Mouse (Mus musculus): ENCODE data around the gene Kcnd3.
A peak's percentile ranks its signal among the peaks of the same experiment; 100 is the strongest.

The Kcnd3 gene

DNA sequence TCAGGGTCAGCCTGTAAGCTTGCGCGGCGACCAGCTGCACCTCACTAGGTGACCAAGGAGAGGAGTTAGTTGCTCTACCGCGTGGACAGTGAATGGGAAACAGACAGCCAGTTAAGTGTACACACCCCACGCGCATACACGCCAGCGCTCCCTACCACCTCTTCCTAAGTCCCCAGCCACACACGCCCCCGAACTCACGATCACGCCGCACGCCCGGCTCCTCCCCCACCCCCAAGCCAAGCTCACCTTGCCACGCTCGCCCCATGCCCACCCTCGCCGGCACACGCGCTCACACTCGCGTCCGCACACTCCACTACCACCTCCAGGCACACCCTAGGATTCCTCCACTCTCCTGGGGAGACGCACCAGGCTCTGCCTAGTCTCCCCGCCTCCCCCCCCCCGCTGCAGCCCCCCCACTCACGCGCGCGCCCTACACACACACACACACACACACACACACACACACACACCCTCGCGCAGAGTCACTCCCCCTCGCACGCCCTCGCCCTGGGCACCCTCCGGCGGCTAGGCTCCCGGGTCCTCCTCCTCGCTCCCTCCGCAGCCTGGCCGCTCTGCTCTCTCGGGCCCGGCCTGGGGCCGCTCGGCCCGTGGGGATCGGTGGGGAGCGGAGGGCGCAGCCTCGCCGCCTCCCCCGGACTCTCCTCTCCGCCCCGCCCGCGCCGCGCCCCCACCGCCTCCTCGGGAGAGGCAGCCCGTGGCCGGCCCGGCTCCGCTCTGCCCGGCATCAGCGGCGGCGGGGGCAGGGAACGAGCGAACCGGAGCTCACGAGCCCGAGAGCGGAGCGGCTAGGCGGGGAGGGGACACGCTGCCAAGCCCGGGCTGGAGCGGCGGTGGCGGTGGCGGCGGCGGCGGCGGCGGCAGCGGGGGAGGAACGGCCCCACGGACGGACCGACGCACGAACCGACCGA lies at the start of gene Kcnd3:
Kcnd3 (plus strand) TSS at position 704 of the 929 bp plus-strand sequence.
- peak in 1 of 2 experiments; percentile 35 for DNase-seq (ENCODE audit: low spot score in 2 of 2)

DNA sequence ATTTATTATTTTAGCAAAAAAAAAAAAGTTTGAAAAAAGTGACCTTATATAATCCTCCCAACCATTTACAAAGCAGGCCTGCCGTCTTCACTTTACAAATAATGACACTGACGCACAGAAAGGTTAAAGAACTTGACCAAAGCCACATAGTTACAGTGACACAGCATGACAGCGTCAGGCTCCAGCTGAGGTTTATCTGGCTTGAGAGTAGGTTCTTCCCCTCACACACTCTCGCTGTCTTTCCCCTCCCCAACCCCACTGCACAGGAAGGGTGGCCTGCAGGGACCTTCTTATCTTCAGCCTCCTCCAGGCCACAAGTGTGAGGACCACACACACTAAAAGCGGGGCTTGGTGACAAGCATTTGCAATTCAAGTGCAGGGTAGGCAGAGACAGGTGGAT lies 49.5 kb upstream of the Kcnd3 start:
- DNase-seq (ENCODE audit: low spot score in 2 of 2), result no peak

DNA sequence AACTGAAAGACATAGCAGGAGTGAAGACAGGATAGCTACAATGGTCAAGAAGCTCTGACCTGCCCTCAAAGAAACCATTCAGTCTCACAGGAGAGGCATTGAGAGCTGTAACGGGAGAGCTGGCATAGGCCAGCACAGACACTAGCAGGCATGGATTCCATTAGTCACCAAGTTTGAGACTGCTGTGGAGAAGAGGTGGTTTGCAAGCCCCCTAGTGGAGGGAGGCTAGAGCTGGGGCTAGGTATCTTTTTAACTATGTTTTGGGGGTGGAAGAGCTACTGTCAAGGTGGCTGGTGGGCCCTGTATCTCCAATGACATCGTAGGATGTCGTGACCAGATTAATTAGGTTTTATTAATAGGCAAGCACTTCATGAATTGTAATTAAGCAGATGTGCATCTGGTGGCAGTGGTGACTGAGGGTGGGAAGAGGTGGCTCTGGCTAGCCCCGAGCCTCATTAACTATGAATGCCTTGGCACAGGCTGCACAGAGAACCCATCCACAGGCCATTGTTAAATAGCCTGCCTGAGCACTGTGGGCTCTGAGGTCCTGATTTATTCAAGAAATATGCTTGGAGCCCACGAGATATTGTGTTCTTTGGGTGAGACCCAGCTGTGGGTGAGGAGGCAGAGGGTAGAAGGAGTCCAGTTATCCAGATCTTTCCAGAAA lies 48.6 kb upstream of the Kcnd3 start:
- DNase-seq (ENCODE audit: low spot score in 2 of 2), result no peak

DNA sequence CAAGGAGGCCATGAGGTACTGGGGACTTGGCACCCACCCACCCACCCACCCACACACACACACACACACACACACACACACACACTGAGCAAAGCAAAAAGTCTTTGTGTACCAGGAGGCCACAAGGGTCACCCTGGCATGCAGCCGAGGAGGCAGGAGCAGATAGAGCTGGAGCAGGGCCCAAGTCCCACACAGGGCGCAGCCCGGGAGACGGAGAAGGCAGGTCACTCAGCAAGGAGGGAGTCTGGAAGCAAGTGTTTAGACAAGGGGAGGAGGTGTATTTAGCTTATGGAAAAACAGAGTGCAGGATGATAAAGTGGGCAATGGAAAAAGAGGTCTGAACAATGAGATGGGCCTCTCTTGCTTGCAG lies 48.1 kb upstream of the Kcnd3 start:
- DNase-seq (ENCODE audit: low spot score in 2 of 2), result no peak

DNA sequence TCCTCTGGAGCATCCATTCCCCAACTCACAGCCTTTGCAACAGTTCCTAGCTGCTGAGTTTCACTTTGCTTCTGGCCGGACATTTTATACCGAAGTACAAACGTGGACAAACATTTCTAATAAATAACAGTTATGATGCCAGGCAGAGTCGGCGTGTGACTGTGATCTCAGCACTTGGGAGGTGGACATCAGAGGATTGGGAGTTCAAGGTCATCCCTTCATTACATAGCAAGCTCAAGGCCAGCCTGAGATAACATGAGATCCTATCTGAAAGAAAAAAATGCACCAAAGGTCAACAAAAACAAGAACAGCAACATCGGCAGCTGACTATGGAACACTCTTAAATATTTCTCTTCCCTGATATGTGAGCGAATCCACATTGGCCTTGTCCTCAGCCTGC lies 46.6 kb upstream of the Kcnd3 start:
- DNase-seq (ENCODE audit: low spot score in 2 of 2), result no peak

DNA sequence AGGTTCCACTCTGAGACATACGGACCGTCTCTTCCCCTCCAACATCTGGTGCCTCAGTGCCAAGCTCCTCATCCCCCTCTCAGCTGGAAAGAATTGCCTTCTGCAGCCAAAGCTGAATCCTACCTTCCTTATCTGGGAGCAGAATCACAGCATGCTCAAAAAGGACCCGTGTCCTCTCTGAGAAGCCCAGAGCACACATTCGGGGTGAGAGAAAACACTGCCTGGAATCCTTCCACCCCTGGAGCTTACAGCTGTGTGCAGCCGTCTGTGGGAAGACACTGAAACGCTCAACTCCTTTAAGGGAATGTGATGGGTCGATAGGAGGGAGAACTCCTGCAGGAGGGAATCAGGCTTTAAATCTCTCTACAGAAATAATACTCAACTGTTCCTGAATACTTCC lies 46.1 kb upstream of the Kcnd3 start:
- no peak for DNase-seq (ENCODE audit: low spot score in 2 of 2)

DNA sequence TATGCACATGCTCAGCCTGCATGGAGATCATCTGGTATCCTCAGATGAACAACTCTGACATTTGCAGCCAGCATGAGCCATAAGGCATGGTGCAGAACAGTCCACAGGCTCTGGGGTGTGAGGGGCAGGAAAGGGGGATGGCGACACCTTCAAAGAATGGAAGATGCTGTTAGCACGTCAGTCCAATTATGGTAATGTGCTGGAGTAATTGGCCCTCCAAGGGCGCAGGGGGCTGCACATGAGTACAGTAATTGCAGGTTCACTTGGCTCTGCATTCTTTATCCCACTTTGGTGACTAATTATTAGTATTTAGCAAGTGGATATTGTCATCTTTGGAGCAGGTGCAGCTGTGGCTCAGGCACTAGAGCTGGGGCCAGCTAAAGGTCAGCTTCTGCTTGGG lies 43.9 kb upstream of the Kcnd3 start:
- DNase-seq (ENCODE audit: low spot score in 2 of 2), result peak in 1 of 2 experiments; percentile 48

DNA sequence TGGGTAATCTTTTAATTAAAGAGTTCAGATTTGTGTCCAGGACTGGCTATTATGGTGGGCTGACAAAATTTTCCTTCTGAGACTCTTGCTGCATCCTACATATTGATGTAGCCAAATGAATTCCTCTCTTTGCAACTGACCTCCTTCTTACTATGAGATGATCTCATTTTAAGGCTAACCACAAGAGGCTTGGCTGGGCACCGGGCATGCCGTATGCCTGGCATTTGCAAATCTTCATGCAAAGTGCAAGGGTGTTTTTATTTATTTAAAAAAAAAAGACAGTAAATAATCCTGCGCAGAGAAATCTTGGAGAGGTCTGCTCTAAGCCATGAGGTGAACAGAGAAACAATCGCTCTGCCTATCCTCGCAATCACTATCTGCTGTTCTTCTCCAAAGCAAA lies 41.3 kb upstream of the Kcnd3 start:
- DNase-seq (ENCODE audit: low spot score in 2 of 2), result no peak

DNA sequence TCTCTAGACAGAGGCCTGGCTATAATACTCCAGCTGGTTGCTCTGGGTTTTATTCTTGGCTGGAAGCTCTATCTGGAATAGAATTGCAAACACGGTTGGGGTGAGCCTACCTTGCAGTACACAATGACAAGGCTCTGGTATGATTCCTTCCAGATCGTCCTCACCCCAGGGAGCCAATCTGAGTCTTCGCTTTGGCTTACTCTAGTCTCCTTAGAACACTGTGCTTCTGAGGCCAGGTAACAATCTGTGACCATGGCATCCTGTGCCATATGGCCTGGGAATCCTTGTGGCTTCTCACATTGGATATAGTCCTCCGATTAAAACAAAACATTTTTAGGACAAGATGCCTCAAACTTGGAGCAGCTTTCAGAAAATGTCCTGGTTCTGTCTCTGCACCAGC lies 40.4 kb upstream of the Kcnd3 start:
- DNase-seq (ENCODE audit: low spot score in 2 of 2), result no peak

DNA sequence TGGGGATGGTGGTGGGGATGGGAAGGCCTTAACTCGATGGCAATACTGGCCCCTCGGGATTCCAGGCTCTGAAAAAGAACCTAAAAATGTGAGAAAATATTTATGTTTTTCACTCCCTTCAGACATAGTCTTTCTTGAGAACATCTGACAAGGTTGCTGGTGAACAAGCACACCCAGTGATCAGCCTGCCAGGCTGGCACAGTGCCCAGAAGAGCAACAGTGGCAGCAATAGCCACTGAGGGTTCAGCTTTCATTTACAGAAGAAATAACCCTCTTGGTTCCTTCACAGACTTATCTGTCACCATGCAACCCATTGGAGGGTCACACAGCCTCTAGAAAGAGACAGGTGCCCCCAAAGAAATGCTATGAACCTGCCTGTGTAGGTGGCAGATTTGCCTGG lies 39.9 kb upstream of the Kcnd3 start:
- no peak for DNase-seq (ENCODE audit: low spot score in 2 of 2)

DNA sequence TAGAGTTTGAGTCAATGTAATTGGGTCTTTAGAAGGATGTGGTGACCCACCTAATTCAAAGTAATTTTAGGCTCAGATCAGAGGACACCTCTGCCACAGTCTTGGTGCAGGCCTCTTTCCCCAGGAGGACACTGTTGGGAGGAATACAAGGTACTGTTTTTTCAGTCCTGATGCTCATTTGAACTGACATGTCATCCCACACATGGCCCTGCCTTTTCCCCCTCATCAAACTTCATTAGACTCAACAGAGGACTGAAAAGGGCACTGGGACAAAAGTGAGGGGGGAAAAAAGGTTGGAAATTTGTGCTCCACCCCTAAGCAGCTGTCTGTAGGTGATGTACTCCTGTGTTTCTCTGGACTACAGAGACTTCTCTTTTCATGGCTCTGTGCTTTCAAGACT lies 39.4 kb upstream of the Kcnd3 start:
- no peak for DNase-seq (ENCODE audit: low spot score in 2 of 2)

DNA sequence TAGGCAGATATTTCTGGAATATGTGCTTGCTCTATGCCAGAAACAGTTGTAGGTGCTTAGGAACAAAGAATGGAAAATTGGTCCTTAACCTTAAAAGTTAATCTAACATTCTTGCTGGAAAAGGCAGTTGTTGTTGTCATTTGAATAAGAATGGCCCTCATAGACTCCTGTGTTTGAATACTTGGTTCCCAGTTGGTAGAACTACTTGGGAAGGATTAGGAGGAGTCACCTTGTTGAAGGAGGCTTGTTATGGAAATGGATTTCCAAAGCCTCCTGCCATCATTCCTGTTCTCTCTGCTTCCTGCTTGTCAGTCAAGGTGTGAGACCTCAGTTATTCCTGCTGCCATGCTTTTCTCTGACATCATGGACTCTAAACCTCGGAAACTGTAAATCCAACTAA lies 33.7 kb upstream of the Kcnd3 start:
- no peak for DNase-seq (ENCODE audit: low spot score in 2 of 2)

DNA sequence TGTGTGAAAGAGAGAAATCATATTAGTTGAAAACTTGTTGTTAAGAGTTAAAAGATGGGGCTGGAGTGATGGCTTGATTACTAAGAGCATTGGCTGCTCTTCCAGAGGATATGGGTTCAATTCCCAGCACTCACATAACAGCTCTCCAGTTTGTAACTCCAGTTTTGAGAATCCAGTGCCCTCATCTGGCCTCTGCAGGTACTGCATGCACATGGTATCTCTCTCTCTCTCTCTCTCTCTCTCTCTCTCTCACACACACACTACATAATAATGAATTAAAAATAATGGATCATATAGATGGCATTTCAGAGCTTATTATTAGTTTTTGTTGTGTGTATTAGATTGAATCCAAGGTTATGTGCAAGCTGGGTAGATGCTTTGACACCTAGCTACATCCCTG lies 29.7 kb upstream of the Kcnd3 start:
- no peak for DNase-seq (ENCODE audit: low spot score in 2 of 2)

DNA sequence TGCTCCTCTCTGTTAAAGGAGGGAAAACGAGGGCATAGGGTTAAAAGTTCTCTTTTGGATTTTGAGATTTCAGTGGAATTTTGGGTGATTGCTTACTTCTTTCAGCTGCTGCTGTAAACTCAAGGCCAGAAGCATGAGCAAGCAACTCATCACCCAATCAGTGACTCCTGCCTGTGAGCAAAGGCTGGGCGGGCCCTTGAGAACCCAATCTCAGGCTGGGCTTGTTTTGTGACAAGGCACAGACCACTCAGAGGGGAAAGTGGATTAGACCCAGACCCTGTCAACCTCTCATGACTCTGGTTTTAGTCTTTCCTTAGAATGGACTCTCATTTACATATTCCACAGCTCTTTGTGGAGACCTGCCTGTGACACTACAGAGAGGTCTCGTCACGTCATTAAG lies 28.7 kb upstream of the Kcnd3 start:
- DNase-seq (ENCODE audit: low spot score in 2 of 2), result no peak

DNA sequence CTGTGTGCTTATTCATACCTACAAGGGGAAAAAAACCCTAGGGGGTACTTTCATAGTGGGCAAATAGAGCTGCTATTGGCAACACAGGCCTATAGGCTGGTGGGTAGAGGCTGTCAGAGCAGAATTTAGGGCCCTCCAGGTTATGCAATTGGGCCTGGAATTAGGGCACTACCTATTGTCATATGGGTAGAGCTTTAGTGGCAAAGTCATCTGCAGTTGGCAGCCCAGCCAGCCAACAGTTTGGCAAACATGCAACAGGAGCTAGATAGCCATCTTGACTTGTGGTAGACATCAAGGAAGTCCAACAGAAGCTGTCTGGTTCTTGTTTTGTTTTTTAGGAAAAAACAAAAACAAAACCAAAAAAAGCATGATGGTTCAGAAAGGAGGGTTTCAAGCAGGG lies 23.5 kb upstream of the Kcnd3 start:
- no peak for DNase-seq (ENCODE audit: low spot score in 2 of 2)

DNA sequence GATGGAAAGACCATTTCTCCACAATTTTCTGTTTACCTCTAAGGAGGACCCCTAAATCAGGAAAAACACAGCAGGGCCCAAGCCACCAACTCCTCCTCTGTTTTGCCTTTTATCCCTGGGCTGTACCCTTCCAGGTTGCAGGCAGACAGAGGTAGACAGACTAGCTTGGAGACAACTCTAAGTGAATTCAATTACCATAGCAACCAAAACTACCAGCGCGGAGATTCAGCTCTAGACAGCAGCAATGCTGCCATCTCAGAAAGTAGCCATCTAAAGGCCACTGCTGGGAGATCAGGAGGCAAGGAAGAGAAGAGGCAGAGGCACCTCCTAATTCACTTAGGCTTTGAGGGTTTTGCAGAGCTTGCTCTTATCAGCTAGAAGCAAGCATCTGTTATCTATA lies 15.7 kb upstream of the Kcnd3 start:
- peak in 1 of 2 experiments; percentile 42 for DNase-seq (ENCODE audit: low spot score in 2 of 2)

DNA sequence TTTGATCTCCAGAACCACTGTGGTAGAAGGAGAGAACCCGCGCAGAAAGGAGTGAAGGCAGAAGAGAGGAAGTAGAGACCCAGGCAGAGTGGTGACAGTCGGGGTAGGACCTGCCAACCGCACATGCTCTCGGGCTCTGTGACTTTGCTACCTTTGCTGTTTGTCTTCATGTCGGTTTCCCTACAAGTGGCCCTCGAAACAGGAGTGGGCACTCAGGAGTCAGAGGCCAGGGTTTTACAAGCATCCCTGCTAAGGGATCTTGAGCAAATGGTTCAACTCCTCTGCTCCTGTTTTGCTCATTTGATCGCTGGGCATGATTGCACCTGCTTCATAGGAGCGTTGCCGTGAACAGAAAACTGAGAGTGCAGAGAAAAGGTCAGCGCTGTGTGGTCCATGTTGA lies 15.2 kb upstream of the Kcnd3 start:
- DNase-seq (ENCODE audit: low spot score in 2 of 2), result no peak

DNA sequence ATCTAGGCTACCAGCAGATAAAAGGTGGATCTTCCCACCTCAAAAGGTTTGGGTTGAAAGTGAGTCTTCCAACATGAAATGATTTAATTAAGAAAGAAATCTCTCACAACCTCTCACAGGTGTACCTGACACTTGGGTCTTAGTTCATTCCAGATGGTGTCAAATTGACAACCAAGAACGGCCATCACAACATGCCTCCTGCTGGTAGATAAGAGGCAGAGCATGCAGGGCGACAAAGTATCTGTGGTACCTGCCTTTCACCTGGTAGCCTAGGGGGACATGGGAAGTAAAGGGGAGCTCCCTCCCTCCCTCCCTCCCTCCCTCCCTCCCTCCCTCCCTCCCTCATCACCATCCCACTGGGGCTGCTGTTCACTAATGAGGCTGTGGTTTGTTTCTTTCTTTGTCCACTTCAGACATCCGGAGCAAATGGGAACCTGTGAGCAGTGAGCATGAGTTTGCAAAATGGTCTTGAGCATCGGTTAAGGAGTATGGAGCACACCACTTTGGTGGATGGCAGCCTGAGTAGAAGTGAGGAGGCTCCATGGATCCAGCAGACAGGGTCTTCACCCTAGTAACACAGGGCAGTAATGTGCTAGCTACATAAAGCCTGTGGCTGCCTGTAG lies 11.1 kb upstream of the Kcnd3 start:
- no peak for DNase-seq (ENCODE audit: low spot score in 2 of 2)

DNA sequence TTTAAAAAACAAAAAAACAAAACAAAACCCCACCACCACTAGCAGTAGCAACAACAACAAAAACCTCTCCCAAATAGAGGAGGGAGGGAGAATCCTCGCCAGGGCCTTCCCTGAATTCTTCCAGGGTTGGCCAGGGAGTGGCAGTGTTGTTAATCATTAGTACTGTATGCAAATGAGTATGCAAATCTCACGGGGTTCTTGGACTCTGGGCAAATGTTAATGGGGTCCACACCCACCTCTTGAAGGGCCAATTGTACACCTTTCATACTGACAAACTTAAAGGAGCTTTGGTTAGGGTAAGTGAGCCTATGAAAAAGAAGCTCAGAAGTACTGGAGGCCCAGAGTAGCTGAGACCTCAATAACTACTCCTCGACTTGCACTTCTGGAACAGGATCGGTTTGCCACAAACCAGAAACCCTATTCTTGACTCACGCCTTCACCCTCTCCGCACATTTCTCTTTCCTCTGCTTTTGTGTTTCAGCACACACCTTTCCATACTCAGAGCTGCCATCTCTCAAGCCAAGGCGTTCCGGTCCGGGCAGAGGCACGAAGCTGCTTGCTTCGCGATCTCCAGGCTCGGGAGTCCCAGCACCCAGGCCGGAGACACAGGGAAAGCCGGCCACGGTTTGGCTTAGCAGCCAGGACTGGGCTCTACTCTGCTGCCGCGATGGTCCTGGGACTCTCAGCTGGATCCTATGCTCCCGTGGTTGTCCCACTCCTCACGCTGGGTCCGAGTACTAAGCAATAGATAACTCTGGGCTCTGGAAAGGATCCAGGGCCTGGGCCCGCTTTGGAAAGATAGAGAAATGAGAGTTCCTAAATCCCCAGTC lies 1.3 kb upstream of the Kcnd3 start:
- DNase-seq (ENCODE audit: low spot score in 2 of 2), result peak in 1 of 2 experiments; percentile 65

DNA sequence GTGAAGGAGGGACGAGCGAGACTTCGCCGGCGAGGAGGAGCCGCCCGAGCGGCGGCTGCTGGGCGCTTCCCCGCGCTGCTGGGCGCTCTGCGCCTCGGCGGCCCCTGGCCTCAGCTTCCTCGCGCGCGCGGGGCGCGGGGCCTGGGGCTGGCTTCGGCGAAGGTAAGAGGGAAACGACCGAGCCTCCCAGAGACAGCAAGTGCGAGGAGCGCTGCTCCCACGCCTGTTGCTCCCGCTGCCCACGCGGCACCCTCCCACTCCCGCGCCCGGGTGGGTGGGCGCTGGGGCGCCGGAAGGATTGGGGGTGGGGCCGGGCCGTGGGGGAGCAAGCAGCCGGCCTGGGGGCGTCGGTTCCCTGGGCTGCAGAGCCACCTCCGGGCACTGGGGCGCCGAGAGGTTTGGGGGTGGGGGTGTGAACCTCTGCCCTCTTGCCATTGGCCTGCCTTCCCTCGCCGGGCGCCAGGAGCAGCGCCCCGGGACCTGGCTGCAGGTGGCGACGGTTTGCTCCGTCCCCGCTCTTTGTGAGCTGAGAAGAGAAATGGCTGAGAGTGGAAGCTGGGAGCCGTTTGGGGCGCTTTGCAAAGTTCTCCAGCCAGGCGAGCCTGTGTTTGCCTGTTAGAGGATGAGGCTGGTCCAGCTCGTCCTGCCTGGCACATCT lies 555 bp downstream of the Kcnd3 start:
- peak in 1 of 2 experiments; percentile 29 for DNase-seq (ENCODE audit: low spot score in 2 of 2)

DNA sequence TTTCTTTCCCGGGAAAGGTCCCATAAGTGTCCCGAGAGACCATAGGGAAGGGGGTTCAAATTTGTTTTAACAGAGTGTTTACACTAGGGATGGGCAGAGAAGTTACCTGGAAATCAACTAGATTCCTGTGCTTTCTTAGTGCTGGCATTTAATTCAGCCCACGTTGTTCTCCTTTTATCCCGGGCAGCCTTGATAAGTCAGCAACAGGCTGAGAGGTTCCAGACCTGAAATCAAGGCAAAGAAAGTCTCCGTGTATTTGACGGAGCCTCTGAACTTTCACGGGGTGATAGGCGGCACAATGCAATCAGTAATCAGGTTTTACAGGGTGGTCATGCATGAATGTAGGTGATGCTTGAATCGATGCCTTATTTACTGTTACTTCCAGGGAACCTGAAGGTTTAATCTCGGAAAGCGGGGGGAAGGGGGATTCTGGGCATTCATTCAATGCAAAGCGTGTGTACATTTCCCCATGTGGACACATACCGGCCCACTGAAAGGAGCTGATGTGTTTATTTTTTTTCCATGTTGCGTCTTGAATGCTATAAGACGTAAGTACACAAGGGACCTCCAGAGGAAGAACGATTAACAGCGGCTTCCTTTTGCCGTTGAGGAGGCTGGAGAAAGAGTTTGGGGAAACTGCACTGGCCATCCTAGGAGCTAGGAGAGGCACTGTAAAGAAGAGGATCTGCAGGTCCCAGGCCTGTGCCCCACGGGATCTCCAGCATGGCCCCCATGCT lies 1.3 kb downstream of the Kcnd3 start:
- no peak for DNase-seq (ENCODE audit: low spot score in 2 of 2)
